Mouse (Mus musculus): ENCODE measurements around the gene Sh3d21.
"Not testable (repeated sequence)": the region's sequence is repeated elsewhere in the genome, so short reads cannot be mapped to it uniquely, and the experiment has no call there.

DNA sequence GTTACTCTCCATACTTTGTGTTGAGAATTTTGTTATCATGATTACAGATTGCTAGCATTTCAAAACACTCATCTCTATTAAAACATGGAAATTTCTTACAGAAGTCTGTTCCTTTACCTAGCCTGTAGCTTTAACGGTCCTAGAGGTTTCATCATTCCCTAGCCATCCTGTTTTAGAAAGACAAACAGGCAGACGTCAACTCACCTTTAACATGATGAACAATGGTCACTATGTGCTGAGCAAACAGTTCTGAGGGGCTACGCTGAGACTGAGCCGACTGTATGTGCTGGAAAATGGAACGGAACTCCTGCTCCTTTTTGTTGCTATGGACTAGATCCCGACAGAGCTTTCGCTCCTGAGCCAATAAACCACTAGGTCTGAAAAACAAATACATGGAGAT, 12.7 kb upstream of the Sh3d21 start:
- TF ChIP-seq POLR2A (IDR thresholded peaks at IDR 0.05; ENCODE audit: low read depth, low read length); CTCF (conservative IDR thresholded peaks at IDR 0.05; ENCODE audit: insufficient read depth, insufficient read length, low read depth, low read length): not testable (repeated sequence)

Data from kidney, adult 2 months (tissue).